Mouse (Mus musculus) left cerebral cortex, postnatal 36 days (tissue): ENCODE results near the gene Spz1. TPM values are rescaled to one million over a fixed set of nuclear protein-coding genes. Genes with fewer than 3 reads are reported as not detected.
"Not testable (repeated sequence)": the region's sequence is repeated elsewhere in the genome, so short reads cannot be mapped to it uniquely, and the experiment has no call there.

ENCODE experiments used
- DNase-seq, 2 experiments: peaks; one replicate each; pipeline ENCODE4 v3.0.0; 2021 to 2022; ENCODE audit warnings: low spot score in 2 of 2, mixed read lengths in 1 of 2
- intact Hi-C: fragments of 180-260 bp; cut with DNase I; formaldehyde crosslinking; loops from one replicate; pipeline ENCODE4 v1.15.1; 2025
- total RNA-seq, 2 experiments: library from RNA; stranded (reverse); gene quantifications; 2 replicates each; pipeline ENCODE4 v1.2.3; 2021

Gene Spz1
- total RNA-seq: not detected

GRCm38 (mm10) chr13:92576072-92576471 is at the start of gene Spz1:
TSS of gene Spz1 (minus strand) at chr13:92576172.
- DNase-seq: no peak
- intact Hi-C loops: no loop called here

GRCm38 (mm10) chr13:92616459-92616858 is 40.5 kb upstream of the Spz1 start:
- intact Hi-C loops: no loop called here
- peak in 1 of 2 experiments; percentile 1 for DNase-seq

DNA sequence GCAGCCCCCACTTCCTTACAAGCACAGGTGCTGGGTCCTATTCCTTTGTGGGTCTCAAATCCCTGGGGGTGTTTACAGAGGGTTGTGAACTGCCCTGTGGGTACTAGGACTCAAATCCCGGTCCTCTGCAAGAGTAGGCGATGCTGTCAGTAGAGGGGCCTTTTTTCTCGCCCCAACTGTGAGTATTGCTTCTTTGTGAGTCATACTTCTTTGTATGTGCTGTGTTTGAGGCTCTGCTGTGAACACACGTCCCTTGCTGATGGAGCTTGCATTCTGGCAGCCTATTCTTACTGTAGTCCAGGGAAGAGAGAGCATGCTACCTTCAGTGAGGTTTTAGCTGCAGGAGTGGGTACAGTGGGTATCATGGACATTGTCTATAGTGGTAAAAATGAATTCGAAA is 39.2 kb upstream of the Spz1 start:
- intact Hi-C loops: loop anchor here (2.0 kb wide), 1 partner anchor 14 kb away; no protein-coding TSS in a partner anchor
- peak in 1 of 2 experiments; percentile 2 for DNase-seq

DNA sequence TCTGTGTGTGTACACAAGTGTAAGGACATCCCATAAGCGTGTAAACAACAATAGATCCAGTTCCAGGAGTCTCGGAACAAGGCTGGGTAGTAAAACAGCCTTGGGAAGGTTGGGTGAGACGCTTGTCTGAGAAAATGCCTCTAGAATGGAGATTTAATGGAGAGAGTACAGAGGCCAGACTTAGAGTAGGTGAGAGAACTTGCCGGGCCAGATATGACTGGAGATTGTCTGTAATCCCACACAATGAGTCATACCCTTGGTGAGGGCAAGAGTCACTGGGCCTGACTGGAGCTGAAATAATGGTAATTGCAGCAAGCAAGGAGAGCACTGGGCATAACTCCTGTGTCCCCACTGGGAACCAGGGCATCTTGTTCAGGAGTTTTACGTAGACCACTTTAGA is 37.1 kb upstream of the Spz1 start:
- intact Hi-C loops: loop anchor here (5.0 kb wide), 1 partner anchor 94 kb away; no protein-coding TSS in a partner anchor
- DNase-seq: no peak

- DNase-seq: no peak
- intact Hi-C loops: loop anchor here (5.0 kb wide), 1 partner anchor 95 kb away; no protein-coding TSS in a partner anchor
Observed at GRCm38 (mm10) chr13:92611917-92612316, 35.9 kb upstream of the Spz1 start.

DNA sequence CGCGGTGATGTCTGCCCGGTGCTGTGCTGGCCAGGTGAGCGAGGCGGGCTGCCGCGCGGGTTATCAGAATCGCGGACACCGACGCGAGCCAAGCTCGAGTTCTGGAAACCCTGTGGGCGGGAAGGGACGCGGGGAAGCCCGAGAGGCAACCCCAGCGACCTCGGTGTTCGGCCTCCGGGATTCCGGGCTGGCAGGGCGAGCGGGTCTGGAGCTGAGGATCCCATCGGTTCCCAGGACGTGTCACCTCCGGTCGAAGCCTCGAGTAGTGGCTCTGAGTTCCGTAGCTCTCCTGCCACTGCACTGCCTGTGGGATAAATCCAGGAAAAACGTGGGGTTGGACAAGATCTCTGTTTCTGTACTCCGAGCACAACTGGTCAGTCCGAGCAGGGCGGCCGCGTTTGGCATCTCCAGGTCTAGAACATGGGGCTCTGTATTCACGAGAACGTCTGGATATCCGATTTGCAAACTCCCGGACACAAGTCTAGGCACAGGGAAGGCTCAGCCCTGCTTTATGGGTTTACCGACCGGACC is 35.3 kb upstream of the Spz1 start:
- DNase-seq: peak in 1 of 2 experiments; percentile 32
- intact Hi-C loops: loop anchor here (5.0 kb wide), 1 partner anchor 96 kb away; no protein-coding TSS in a partner anchor

- intact Hi-C loops: loop anchor here (5.0 kb wide), 1 partner anchor 97 kb away; no protein-coding TSS in a partner anchor
- DNase-seq: peak; percentile 95 to 96
Observed at GRCm38 (mm10) chr13:92610311-92611221, 34.6 kb upstream of the Spz1 start, which contains the start of gene Serinc5. TSS of gene Serinc5 (plus strand) at chr13:92611091.

- DNase-seq: no peak
- intact Hi-C loops: loop anchor here (5.0 kb wide), 1 partner anchor 98 kb away; no protein-coding TSS in a partner anchor
Observed at GRCm38 (mm10) chr13:92609486-92610310, 33.7 kb upstream of the Spz1 start.

GRCm38 (mm10) chr13:92605306-92605705 is 29.3 kb upstream of the Spz1 start:
- DNase-seq, intact Hi-C loops: not testable (repeated sequence)

DNA sequence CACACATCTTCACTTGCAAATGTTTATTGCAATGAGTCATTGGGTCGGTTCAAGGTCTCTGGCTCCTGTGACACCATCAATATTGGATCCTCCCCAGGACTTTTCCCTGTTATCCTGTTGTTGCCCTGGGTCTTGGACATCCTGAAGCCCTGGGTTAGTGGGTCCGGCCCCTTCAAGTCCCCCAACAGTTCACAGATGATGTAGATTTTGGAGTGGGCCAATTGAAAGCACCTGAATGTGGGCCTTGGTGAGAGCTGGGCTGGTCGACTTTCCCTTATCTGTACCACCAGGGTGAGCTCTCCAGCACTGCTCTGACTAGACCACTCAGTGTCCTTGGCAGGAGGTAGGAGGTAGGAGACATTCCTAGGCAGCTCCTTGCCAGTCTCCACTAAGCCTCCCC is 19.5 kb upstream of the Spz1 start:
- no peak for DNase-seq
- intact Hi-C loops: no loop called here

GRCm38 (mm10) chr13:92594907-92595306 is 18.9 kb upstream of the Spz1 start:
- DNase-seq: no peak
- intact Hi-C loops: no loop called here

- intact Hi-C loops: no loop called here
- no peak for DNase-seq
Observed at GRCm38 (mm10) chr13:92594481-92594880, 18.5 kb upstream of the Spz1 start.

DNA sequence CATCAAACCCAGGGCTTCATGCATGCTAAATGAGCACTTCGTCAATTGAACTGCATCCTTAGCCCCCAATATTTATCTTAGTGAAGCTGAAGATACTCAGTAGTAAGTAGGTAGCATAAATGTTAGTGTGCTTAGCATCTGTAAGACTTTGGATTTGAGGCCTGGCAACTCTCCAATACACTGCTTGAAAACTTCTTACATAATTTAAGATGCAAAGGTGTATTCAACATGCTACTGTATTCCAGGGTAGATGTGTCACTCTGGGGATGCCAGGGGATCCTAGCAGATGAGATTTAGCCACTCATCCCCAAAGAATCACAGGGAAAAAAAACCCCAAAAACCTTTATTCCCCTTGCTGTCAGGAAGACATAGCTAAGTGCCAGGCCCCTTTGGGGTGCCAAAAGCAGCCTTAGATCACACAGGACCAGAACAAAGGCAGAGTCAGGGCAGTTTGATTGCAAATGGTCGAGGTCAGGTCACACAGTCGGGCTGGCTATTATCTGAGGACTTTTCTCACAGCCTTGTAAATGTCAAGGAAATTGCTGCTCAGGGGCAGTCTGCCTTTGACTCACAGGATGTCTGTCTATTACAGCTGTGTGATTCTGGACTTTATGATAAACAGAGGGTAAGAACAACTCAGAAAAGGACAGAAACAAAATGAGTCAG is 17.9 kb upstream of the Spz1 start:
- no peak for DNase-seq
- intact Hi-C loops: no loop called here

DNA sequence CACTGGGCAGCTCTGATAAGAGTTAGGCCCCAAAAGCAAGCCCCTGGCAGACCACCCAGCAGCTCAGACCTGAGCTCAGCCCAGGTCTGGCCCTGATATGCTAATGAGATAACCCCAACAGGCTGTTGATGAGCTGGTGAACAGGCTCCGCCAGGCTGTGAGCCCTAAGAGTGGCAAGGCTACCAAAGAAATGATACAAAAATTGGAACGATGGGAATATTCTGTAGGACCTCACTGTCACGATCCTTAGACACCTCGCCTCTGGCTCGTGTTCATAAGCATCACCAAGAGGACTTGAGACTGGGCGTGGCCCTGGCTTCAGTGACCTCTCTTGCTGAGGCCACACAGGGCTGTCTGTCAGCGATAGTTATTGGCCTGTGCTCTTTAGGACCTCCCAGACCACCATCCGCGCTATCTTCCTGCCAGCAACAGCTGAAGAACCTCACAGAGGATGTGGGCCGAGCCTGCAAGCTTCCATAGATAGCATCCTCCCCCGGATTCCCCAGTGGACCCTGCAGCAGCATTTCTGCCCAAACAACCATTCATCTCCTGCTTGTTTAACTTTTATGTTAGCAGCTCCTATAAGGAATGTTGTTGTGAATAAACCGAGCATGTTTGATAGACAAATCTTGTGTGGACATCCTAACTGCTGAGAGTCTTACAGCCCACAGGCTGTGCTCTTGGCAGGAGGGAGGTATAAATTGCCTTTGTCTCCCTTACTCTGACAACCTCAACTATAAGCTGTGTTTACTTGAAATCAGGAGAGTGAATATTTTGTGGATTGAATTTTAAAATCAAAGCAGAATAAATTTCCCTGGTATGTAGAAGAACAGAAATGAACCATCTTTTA is 17.0 kb upstream of the Spz1 start:
- intact Hi-C loops: no loop called here
- DNase-seq: peak; percentile 29 to 32

DNA sequence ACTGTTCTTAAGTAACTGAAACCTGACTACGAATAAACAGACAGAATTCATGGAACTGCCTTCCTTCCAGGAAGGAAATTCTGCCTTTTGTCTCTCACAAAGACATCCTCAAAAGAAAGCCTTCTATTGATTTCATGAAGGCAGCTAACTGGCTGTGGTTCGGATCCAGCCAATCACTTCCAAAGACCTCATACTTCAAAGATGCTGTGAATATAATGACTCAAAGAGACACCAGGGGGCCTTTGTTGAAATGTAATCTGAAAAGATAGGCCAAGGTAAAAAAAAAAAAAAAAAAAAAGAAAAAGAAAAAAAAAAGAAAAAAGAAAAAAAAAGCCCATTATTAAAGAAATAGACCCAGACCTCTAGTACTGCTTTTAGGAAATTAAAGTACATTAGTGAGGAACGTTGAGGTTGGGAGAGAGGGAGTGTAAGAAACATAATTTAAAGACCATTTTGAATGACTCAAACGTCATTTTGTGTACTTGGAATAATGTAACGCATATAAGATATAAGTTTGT is 16.4 kb upstream of the Spz1 start:
- intact Hi-C loops: no loop called here
- no peak for DNase-seq

DNA sequence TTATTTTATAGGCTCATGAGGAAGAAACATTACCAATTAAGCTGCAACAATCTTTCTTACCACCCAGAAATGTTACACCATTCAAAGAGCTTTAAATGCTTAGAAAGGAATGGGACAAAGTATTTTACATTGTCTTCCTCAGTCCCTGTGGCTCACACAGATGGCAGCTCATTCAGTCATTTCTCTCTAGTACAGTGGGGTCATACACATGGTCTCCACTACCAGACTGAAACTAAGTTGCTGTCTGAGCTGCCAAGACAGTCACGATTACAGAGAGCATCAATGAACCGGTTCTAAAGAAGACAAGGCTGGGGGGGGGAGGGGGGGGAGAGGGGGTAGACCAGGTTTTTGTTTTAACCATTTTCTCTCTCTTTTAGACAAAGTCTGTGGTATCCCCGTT is 15.3 kb upstream of the Spz1 start:
- DNase-seq: no peak
- intact Hi-C loops: no loop called here

GRCm38 (mm10) chr13:92589255-92589654 is 13.3 kb upstream of the Spz1 start:
- intact Hi-C loops: no loop called here
- DNase-seq: no peak

- DNase-seq: no peak
- intact Hi-C loops: no loop called here
Observed at GRCm38 (mm10) chr13:92588704-92589103, 12.7 kb upstream of the Spz1 start.
